Mouse (Mus musculus) forebrain, embryonic 14.5 days (tissue): ENCODE results near the gene Anks3. TPM values are rescaled to one million over a fixed set of nuclear protein-coding genes. Genes with fewer than 3 reads are reported as not detected.

Experiments used
- ATAC-seq: fragments of 200-750 bp; cut with Nextera tagmentation; 2 replicates; pipeline ENCODE4 v1.8.0; 2017; ENCODE audit warnings: mild to moderate bottlenecking, moderate library complexity
- DNase-seq: peaks from one replicate; pipeline ENCODE4 v3.0.0-alpha.2; 2015; ENCODE audit warnings: low spot score
- H3K27ac ChIP-seq: fragments of 300-500 bp; sonication (generic); 2 replicates; pipeline ENCODE4 v1.5.1; 2014; ENCODE audit warnings: low read depth, mild to moderate bottlenecking, control low read depth, low read length, moderate library complexity
- H3K27me3 ChIP-seq: fragments of 300-500 bp; sonication (generic); replicated peaks from 2 replicates; pipeline ENCODE4 v1.6.1; 2014; ENCODE audit warnings: low read length, control low read depth, mixed read lengths; ENCODE audit not compliant: control insufficient read depth, insufficient read depth
- H3K36me3 ChIP-seq: fragments of 300-500 bp; sonication (generic); 2 replicates; pipeline ENCODE4 v1.6.1; 2014; ENCODE audit warnings: low read length, control low read depth; ENCODE audit not compliant: control insufficient read depth, insufficient read depth
- H3K4me1 ChIP-seq: fragments of 300-500 bp; sonication (generic); 2 replicates; pipeline ENCODE4 v1.6.1; 2014; ENCODE audit warnings: antibody characterized with exemption, low read length, control low read depth; ENCODE audit not compliant: control insufficient read depth, insufficient read depth
- H3K4me2 ChIP-seq: fragments of 300-500 bp; sonication (generic); 2 replicates; pipeline ENCODE4 v1.6.1; 2014; ENCODE audit warnings: mild to moderate bottlenecking, control low read depth, low read length
- H3K4me3 ChIP-seq: fragments of 300-500 bp; sonication (generic); 2 replicates; pipeline ENCODE4 v1.5.1; 2014; ENCODE audit warnings: low read depth, low read length, control low read depth
- H3K9ac ChIP-seq: fragments of 300-500 bp; sonication (generic); 2 replicates; pipeline ENCODE4 v1.6.1; 2014; ENCODE audit warnings: mild to moderate bottlenecking, low read length, control low read depth, moderate library complexity
- H3K9me3 ChIP-seq: fragments of 300-500 bp; sonication (generic); replicated peaks from 2 replicates; pipeline ENCODE4 v1.6.1; 2016; ENCODE audit warnings: low read length, control low read depth, mixed read lengths; ENCODE audit not compliant: control insufficient read depth
- WGBS: fragments of 180-500 bp; shearing (Covaris S2); extraction: QIAGEN DNeasy Blood & Tissue Kit; methylation state at CpG from one replicate; pipeline ENCODE4 v1.1.7; 2014; 5-methylcytosine and 5-hydroxymethylcytosine counted together
- polyA plus RNA-seq: library from polyadenylated mRNA; unstranded; fragments of >200 nt; fragmentation: Nextera tagmentation; extraction: Ambion mirVana; gene quantifications from 2 replicates; pipeline ENCODE4 v1.2.1, GENCODE M21; 2014

The Anks3 gene
- polyA plus RNA-seq, 1 experiment from 2014 or later, result 49.3 TPM

GRCm38 (mm10) chr16:4923996-4924395 is 40.0 kb downstream of the Anks3 start:
- no peak for ATAC-seq
- 93% methylated on average over 5 of the region's 5 CpGs for WGBS
- no peak overlapping the region for H3K27ac ChIP-seq
- H3K36me3 ChIP-seq, result peaks cover 86% of the 10 kb centered on the region
- no peak overlapping the region for H3K4me2 ChIP-seq
- no peak for DNase-seq
- H3K27me3 ChIP-seq, result no peaks in the 10 kb centered on the region
- no peak overlapping the region for H3K9ac ChIP-seq
- H3K4me3 ChIP-seq, result no peak overlapping the region
- H3K4me1 ChIP-seq, result no peaks in the 10 kb centered on the region
- H3K9me3 ChIP-seq, result no peaks in the 10 kb centered on the region

- H3K9ac ChIP-seq, result no peak overlapping the region
- H3K27ac ChIP-seq, result no peak overlapping the region
- peaks cover 77% of the 10 kb centered on the region for H3K36me3 ChIP-seq
- no peaks in the 10 kb centered on the region for H3K9me3 ChIP-seq
- no peak overlapping the region for H3K4me3 ChIP-seq
- no peak for DNase-seq
- 94% methylated on average over 6 of the region's 6 CpGs for WGBS
- no peaks in the 10 kb centered on the region for H3K27me3 ChIP-seq
- no peak overlapping the region for H3K4me2 ChIP-seq
- no peak for ATAC-seq
- no peaks in the 10 kb centered on the region for H3K4me1 ChIP-seq
These were observed 41.5 kb downstream of the Anks3 start for GRCm38 (mm10) chr16:4922481-4922880.

GRCm38 (mm10) chr16:4920556-4920955 is 43.4 kb downstream of the Anks3 start:
- 88% methylated on average over 4 of the region's 4 CpGs for WGBS
- peaks cover 73% of the 10 kb centered on the region for H3K36me3 ChIP-seq

GRCm38 (mm10) chr16:4916608-4917007 is 47.4 kb downstream of the Anks3 start:
- DNase-seq, result no peak
- no peak for ATAC-seq

More at GRCm38 (mm10) chr16:4920556-4920955, 43.4 kb downstream of the Anks3 start:
- H3K4me1 ChIP-seq, result no peaks in the 10 kb centered on the region
- DNase-seq (no peak), ATAC-seq (no peak)
- H3K4me3 ChIP-seq, result no peak overlapping the region
- no peaks in the 10 kb centered on the region for H3K27me3 ChIP-seq
- H3K9ac ChIP-seq, result no peak overlapping the region
- H3K4me2 ChIP-seq, result no peak overlapping the region
- H3K9me3 ChIP-seq, result no peaks in the 10 kb centered on the region
- no peak overlapping the region for H3K27ac ChIP-seq

GRCm38 (mm10) chr16:4915931-4916330 is 48.1 kb downstream of the Anks3 start:
- no peak overlapping the region for H3K4me2 ChIP-seq
- H3K27me3 ChIP-seq, result no peaks in the 10 kb centered on the region
- ATAC-seq, result no peak
- H3K9me3 ChIP-seq, result no peaks in the 10 kb centered on the region
- 91% methylated on average over 3 of the region's 3 CpGs for WGBS
- DNase-seq, result no peak
- peaks cover 61% of the 10 kb centered on the region for H3K36me3 ChIP-seq
- no peak overlapping the region for H3K4me3 ChIP-seq
- H3K27ac ChIP-seq, result no peak overlapping the region
- no peak overlapping the region for H3K9ac ChIP-seq
- H3K4me1 ChIP-seq, result no peaks in the 10 kb centered on the region

More at GRCm38 (mm10) chr16:4916608-4917007, 47.4 kb downstream of the Anks3 start:
- Histone ChIP-seq H3K9ac (no peak overlapping the region), H3K4me1 (no peaks in the 10 kb centered on the region), H3K27me3 (no peaks in the 10 kb centered on the region), H3K9me3 (no peaks in the 10 kb centered on the region), H3K4me2 (no peak overlapping the region), H3K27ac (no peak overlapping the region), H3K36me3 (peaks cover 57% of the 10 kb centered on the region), H3K4me3 (no peak overlapping the region)
- 84% methylated on average over 2 of the region's 2 CpGs for WGBS

- no peaks in the 10 kb centered on the region for H3K4me1 ChIP-seq
- 32% methylated on average over 12 of the region's 12 CpGs for WGBS
- DNase-seq (peak; percentile 79), ATAC-seq (peak; percentile 65)
- H3K9ac ChIP-seq, result no peak overlapping the region
- no peaks in the 10 kb centered on the region for H3K27me3 ChIP-seq
- H3K4me3 ChIP-seq, result no peak overlapping the region
- no peak overlapping the region for H3K27ac ChIP-seq
- no peaks in the 10 kb centered on the region for H3K9me3 ChIP-seq
- peaks cover 55% of the 10 kb centered on the region for H3K36me3 ChIP-seq
- no peak overlapping the region for H3K4me2 ChIP-seq
These were observed 49.9 kb downstream of the Anks3 start for GRCm38 (mm10) chr16:4913783-4914735.

- no peak overlapping the region for H3K9ac ChIP-seq
- H3K36me3 ChIP-seq, result peaks cover 53% of the 10 kb centered on the region
- ATAC-seq, result peak; percentile 57
- no peaks in the 10 kb centered on the region for H3K4me1 ChIP-seq
- no peak for DNase-seq
- no peak overlapping the region for H3K4me3 ChIP-seq
- no peaks in the 10 kb centered on the region for H3K9me3 ChIP-seq
- no peak overlapping the region for H3K27ac ChIP-seq
- no peaks in the 10 kb centered on the region for H3K27me3 ChIP-seq
- H3K4me2 ChIP-seq, result no peak overlapping the region
- 78% methylated on average over 11 of the region's 11 CpGs for WGBS
These were observed 50.9 kb downstream of the Anks3 start for GRCm38 (mm10) chr16:4912907-4913782.

GRCm38 (mm10) chr16:4912074-4912648 is 51.8 kb downstream of the Anks3 start:
- H3K36me3 ChIP-seq, result peaks cover 53% of the 10 kb centered on the region
- ATAC-seq (no peak), DNase-seq (no peak)
- H3K9ac ChIP-seq, result no peak overlapping the region
- WGBS, result 79% methylated on average over 10 of the region's 10 CpGs
- H3K27ac ChIP-seq, result no peak overlapping the region
- H3K4me1 ChIP-seq, result no peaks in the 10 kb centered on the region
- H3K9me3 ChIP-seq, result no peaks in the 10 kb centered on the region
- H3K4me2 ChIP-seq, result no peak overlapping the region
- H3K4me3 ChIP-seq, result no peak overlapping the region
- no peaks in the 10 kb centered on the region for H3K27me3 ChIP-seq
